Mouse (Mus musculus): ENCODE results near the gene Tmem174. TPM values are rescaled to one million over a fixed set of nuclear protein-coding genes. Genes with fewer than 3 reads are reported as not detected.

Tmem174 gene
- polyA plus RNA-seq (2016; fragmentation: Nextera tagmentation; extraction: Ambion mirVana) = not detected in 2 replicates

GRCm38 (mm10) chr13:98637145-98637544 lies at the start of gene Tmem174:
Gene Tmem174 (minus strand): TSS chr13:98637410.
- H3K9me3 ChIP-seq (replicated peaks) = no peaks in the 10 kb centered on the region
- 75% methylated on average over 12 of the region's 12 CpGs for WGBS (ENCODE audit: insufficient replicate concordance)
- no peak within 1 kb of the TSS for H3K4me2 ChIP-seq
- no peaks in the 10 kb centered on the region for H3K4me1 ChIP-seq
- H3K4me3 ChIP-seq = no peak within 1 kb of the TSS
- H3K27me3 ChIP-seq (replicated peaks) = peaks cover 20% of the 10 kb centered on the region
- H3K36me3 ChIP-seq = no peaks in the 10 kb centered on the region
- ATAC-seq = no peak
- no peak within 1 kb of the TSS for H3K27ac ChIP-seq
- H3K9ac ChIP-seq = no peak within 1 kb of the TSS

- no peaks in the 10 kb centered on the region for H3K36me3 ChIP-seq
- no peak overlapping the region for H3K27ac ChIP-seq
- 59% methylated on average over 9 of the region's 9 CpGs for WGBS (ENCODE audit: insufficient replicate concordance)
- no peaks in the 10 kb centered on the region for H3K9me3 ChIP-seq (replicated peaks)
- no peak overlapping the region for H3K4me3 ChIP-seq
- no peaks in the 10 kb centered on the region for H3K4me1 ChIP-seq
- H3K9ac ChIP-seq = no peak overlapping the region
- no peaks in the 10 kb centered on the region for H3K27me3 ChIP-seq (replicated peaks)
- H3K4me2 ChIP-seq = no peak overlapping the region
- no peak for ATAC-seq
Observed at GRCm38 (mm10) chr13:98684144-98684900, 47.1 kb upstream of the Tmem174 start.

DNA sequence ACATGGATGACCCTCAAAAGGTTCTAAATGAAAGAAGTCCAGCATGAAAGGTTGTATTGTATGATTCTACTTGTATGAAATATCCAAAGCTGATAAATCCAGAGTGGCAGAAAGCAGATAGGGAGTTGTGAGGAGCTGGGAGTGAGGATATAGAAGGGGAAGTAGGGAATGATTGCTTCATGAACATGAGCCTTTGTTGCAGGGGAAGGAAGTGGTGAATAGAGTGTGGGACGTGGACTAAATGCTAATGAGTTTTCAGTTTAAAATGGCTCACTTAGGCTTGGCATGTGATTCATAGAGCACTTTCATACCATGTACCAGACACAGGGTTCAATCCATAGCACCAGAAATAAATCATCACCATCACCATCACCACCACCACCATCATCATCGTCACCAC lies 46.2 kb upstream of the Tmem174 start:
- no peaks in the 10 kb centered on the region for H3K27me3 ChIP-seq (replicated peaks)
- H3K4me2 ChIP-seq = no peak overlapping the region
- no peak overlapping the region for H3K4me3 ChIP-seq
- ATAC-seq = no peak
- H3K9ac ChIP-seq = no peak overlapping the region
- no peaks in the 10 kb centered on the region for H3K36me3 ChIP-seq
- no peaks in the 10 kb centered on the region for H3K9me3 ChIP-seq (replicated peaks)
- H3K27ac ChIP-seq = no peak overlapping the region
- WGBS (ENCODE audit: insufficient replicate concordance) = 45% methylated on average over 2 of the region's 2 CpGs
- H3K4me1 ChIP-seq = no peaks in the 10 kb centered on the region

DNA sequence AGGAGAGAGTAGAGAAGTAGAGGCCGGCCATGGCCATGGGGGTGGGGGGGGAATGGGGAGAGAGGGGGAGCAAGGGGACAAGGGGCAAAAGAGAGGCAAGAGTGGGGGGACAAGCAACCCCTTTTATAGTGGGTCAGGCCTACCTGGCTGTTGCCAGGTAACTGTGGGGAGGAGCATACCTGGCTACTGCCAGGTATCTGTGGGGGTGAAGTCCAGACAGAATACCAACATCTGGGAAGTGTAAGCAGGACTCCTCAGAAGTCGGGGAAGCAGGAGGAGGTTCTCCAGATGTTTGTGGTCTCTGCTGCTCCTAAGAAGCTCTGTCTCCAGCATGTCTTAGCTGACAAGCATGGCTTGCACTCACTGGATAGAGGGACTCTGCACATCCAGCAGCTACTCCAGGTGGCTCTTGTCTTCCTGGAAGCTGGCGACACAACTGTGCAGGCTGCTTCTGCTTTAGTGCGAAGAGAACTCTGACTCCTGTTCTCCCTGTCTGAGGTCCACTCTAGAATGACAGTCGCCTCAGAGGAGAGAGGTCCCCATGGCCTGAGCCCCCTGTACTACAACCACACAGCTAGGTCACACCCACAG lies 43.4 kb upstream of the Tmem174 start:
- 73% methylated on average over 5 of the region's 5 CpGs for WGBS (ENCODE audit: insufficient replicate concordance)

DNA sequence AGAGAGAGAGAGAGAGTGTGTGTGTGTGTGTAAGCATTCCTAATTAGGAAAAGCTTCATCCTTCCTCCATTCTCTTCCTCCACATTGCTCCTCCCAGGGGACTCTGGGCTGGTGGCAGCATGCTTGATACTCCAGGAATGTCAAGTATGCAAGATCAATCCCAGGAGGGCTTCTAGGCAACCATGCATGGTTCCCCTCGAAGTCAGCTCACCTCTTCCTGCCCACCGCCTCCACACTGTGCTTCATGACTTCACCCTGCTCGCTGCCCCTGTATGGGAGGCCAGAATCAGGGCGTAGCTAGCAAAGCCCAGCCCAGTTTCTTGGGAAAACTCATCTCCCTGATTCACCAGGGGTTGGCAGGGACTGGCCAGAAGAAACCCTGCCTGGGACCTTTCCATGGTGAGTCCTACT lies 42.4 kb upstream of the Tmem174 start:
- Histone ChIP-seq H3K9me3 (replicated peaks) (no peaks in the 10 kb centered on the region), H3K4me1 (no peaks in the 10 kb centered on the region), H3K4me2 (no peak overlapping the region), H3K9ac (no peak overlapping the region), H3K4me3 (no peak overlapping the region), H3K27ac (no peak overlapping the region), H3K27me3 (replicated peaks) (no peaks in the 10 kb centered on the region), H3K36me3 (no peaks in the 10 kb centered on the region)
- WGBS (ENCODE audit: insufficient replicate concordance) = 32% methylated on average over 4 of the region's 4 CpGs
- no peak for ATAC-seq

More for the DNA sequence above, 43.4 kb upstream of the Tmem174 start:
- Histone ChIP-seq H3K36me3 (no peaks in the 10 kb centered on the region), H3K9ac (no peak overlapping the region), H3K4me1 (no peaks in the 10 kb centered on the region), H3K9me3 (replicated peaks) (no peaks in the 10 kb centered on the region), H3K27ac (no peak overlapping the region), H3K4me2 (no peak overlapping the region), H3K27me3 (replicated peaks) (no peaks in the 10 kb centered on the region), H3K4me3 (no peak overlapping the region)
- no peak for ATAC-seq

GRCm38 (mm10) chr13:98679230-98679629 lies 42.0 kb upstream of the Tmem174 start:
- Histone ChIP-seq H3K4me3 (no peak overlapping the region), H3K27ac (no peak overlapping the region), H3K9ac (no peak overlapping the region), H3K27me3 (replicated peaks) (no peaks in the 10 kb centered on the region), H3K36me3 (no peaks in the 10 kb centered on the region), H3K4me2 (no peak overlapping the region), H3K4me1 (no peaks in the 10 kb centered on the region), H3K9me3 (replicated peaks) (no peaks in the 10 kb centered on the region)
- ATAC-seq = no peak
- 61% methylated on average over 1 of the region's 1 CpGs for WGBS (ENCODE audit: insufficient replicate concordance)

GRCm38 (mm10) chr13:98673922-98674321 lies 36.7 kb upstream of the Tmem174 start:
- H3K4me3 ChIP-seq = no peak overlapping the region
- H3K9ac ChIP-seq = no peak overlapping the region
- H3K36me3 ChIP-seq = no peaks in the 10 kb centered on the region
- WGBS (ENCODE audit: insufficient replicate concordance) = 54% methylated on average over 4 of the region's 4 CpGs
- H3K27ac ChIP-seq = no peak overlapping the region
- no peak overlapping the region for H3K4me2 ChIP-seq
- H3K9me3 ChIP-seq (replicated peaks) = no peaks in the 10 kb centered on the region
- H3K27me3 ChIP-seq (replicated peaks) = no peaks in the 10 kb centered on the region
- no peaks in the 10 kb centered on the region for H3K4me1 ChIP-seq
- ATAC-seq = no peak

GRCm38 (mm10) chr13:98669296-98669695 lies 32.1 kb upstream of the Tmem174 start:
- 66% methylated on average over 3 of the region's 3 CpGs for WGBS (ENCODE audit: insufficient replicate concordance)

DNA sequence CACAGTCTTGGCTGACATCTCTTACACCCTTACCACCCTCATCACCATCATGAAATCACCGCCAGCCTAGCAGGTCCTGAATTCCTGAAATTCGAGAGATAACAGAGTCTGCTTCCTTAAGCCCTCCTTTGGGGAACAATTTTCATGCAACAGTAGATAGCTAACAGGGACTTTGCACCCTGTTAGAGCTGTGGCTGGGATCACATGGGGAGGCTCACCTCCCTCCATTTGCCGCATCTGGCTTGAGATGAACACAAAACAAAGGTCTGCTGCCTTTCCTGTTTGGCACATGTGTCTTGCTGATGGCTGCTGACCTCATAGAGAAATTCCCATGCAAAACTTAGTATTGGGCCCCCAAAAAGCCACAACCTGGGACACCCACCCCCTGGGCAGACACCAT lies 30.1 kb upstream of the Tmem174 start:
- 29% methylated on average over 3 of the region's 3 CpGs for WGBS (ENCODE audit: insufficient replicate concordance)
- Histone ChIP-seq H3K27me3 (replicated peaks) (no peaks in the 10 kb centered on the region), H3K9me3 (replicated peaks) (0 out of 2 replicates have a peak, but pooled peaks cover 3% of the 10 kb centered on the region), H3K9ac (no peak overlapping the region), H3K27ac (no peak overlapping the region), H3K36me3 (no peaks in the 10 kb centered on the region), H3K4me3 (no peak overlapping the region), H3K4me2 (no peak overlapping the region), H3K4me1 (no peaks in the 10 kb centered on the region)
- ATAC-seq = no peak

More at GRCm38 (mm10) chr13:98669296-98669695, 32.1 kb upstream of the Tmem174 start:
- Histone ChIP-seq H3K36me3 (no peaks in the 10 kb centered on the region), H3K4me3 (no peak overlapping the region), H3K27ac (no peak overlapping the region), H3K9ac (no peak overlapping the region), H3K4me1 (no peaks in the 10 kb centered on the region), H3K9me3 (replicated peaks) (no peaks in the 10 kb centered on the region), H3K27me3 (replicated peaks) (no peaks in the 10 kb centered on the region), H3K4me2 (no peak overlapping the region)
- ATAC-seq = no peak

DNA sequence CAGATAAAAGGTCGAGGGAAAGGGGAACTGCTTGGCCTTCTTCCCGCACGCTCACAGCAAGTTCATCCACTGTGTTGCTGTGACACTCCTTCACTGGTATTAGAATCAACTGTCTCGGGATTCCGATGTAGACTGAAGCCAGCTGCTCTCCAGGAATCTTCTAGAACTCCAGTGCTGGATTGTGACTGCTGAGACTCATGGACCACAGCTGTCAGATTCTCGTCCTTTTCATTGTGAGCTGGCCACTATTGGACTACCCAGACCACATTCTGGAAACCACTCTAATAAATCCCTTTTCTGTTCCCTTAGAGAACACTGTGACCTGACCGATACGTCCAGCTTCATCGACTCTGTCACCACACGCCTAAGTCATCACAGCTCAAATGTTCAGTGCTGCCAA lies 28.0 kb upstream of the Tmem174 start:
- Histone ChIP-seq H3K4me2 (no peak overlapping the region), H3K9ac (no peak overlapping the region), H3K27me3 (replicated peaks) (no peaks in the 10 kb centered on the region), H3K9me3 (replicated peaks) (peaks cover 6% of the 10 kb centered on the region; the same call in 1 of the 2 replicates), H3K36me3 (no peaks in the 10 kb centered on the region), H3K27ac (no peak overlapping the region), H3K4me3 (no peak overlapping the region), H3K4me1 (no peaks in the 10 kb centered on the region)
- 68% methylated on average over 10 of the region's 10 CpGs for WGBS (ENCODE audit: insufficient replicate concordance)
- ATAC-seq = no peak

DNA sequence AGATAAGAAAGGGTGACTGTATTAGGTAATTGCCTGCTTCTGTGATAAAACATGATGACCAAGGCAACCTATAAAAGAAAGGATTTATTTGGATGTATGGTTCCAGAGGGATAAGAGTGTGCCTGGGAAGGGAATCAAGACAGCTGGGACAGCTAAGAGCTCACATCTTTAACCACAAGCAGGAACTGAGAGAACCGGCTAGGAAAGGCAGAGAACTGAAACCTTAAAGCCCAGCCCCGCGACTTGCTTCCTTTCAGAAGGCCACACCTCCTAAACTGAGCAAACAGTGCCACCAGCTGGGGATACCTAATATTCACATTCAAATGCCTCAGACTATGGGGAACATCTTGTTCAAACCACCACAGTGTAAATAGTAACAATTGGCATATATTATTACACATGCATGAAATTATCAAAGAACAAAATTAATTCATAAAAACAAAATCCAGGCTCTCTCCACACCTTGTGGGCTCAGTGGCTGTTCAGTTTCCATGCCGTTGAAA lies 25.0 kb upstream of the Tmem174 start:
- 65% methylated on average over 4 of the region's 4 CpGs for WGBS (ENCODE audit: insufficient replicate concordance)
- H3K36me3 ChIP-seq = no peaks in the 10 kb centered on the region
- H3K27ac ChIP-seq = no peak overlapping the region
- H3K27me3 ChIP-seq (replicated peaks) = no peaks in the 10 kb centered on the region
- H3K4me2 ChIP-seq = no peak overlapping the region
- no peaks in the 10 kb centered on the region for H3K4me1 ChIP-seq
- no peak overlapping the region for H3K9ac ChIP-seq
- H3K9me3 ChIP-seq (replicated peaks) = peaks cover 6% of the 10 kb centered on the region; the same call in 1 of the 2 replicates
- ATAC-seq = no peak
- H3K4me3 ChIP-seq = no peak overlapping the region

DNA sequence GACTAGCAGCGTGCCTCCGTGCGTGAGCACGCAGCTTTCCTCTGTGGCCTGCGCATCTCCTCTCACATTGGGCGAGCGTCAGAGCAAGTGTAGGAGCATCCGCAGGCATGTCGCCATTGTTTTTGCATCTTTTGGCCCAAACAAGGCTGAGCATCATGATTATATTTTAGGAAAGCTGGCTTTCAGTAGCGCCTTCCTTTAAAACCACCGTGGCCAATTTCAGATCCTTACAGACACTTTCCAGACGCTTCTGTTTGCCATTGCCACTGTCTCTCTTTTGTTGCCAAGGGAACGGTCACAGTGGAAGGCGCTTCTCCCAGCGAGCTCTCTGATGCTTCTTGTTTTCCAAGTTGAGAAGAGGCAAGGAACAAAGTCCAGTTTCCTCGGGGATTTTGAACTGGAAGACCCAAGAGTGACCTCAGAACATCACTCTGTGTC lies 18.8 kb upstream of the Tmem174 start:
- Histone ChIP-seq H3K9ac (no peak overlapping the region), H3K4me1 (no peaks in the 10 kb centered on the region), H3K27ac (no peak overlapping the region), H3K4me2 (no peak overlapping the region), H3K9me3 (replicated peaks) (no peaks in the 10 kb centered on the region), H3K4me3 (no peak overlapping the region), H3K27me3 (replicated peaks) (no peaks in the 10 kb centered on the region), H3K36me3 (no peaks in the 10 kb centered on the region)
- ATAC-seq = no peak
- WGBS (ENCODE audit: insufficient replicate concordance) = 74% methylated on average over 16 of the region's 16 CpGs
